Mouse (Mus musculus): ENCODE results near the gene Ddost. TPM values are rescaled to one million over a fixed set of nuclear protein-coding genes. Genes with fewer than 3 reads are reported as not detected.
"Not testable (repeated sequence)": the region's sequence is repeated elsewhere in the genome, so short reads cannot be mapped to it uniquely, and the experiment has no call there.

Ddost gene
- total and polyA plus RNA-seq, 2 experiments from 2014 or later, result 184 to 212 TPM

GRCm38 (mm10) chr4:138326077-138326695 is 21.7 kb downstream of the Ddost start, which contains the start of gene Pink1:
Gene Pink1 (minus strand): TSS chr4:138326307.
- H3K4me1 ChIP-seq (ENCODE audit: insufficient read depth), result 0 out of 2 replicates have a peak, but pooled peaks cover 12% of the 10 kb centered on the region
- DNase-seq, result peak; percentile 90
- no peaks in the 10 kb centered on the region for H3K36me3 ChIP-seq (ENCODE audit: insufficient read depth)
- WGBS, result 3% methylated on average over 40 of the region's 41 CpGs
- TF ChIP-seq CTCF (IDR thresholded peaks at IDR 0.05; ENCODE audit: low read depth), result peak; percentile 92
- peak within 1 kb of the TSS; percentile 98 for H3K4me3 ChIP-seq (ENCODE audit: low read depth, low read length)
- H3K27ac ChIP-seq (ENCODE audit: low read depth, low read length), result peak within 1 kb of the TSS; percentile 94
- peak; percentile 84 for ATAC-seq
- peak within 1 kb of the TSS; percentile 90 for H3K9ac ChIP-seq
- H3K4me2 ChIP-seq (ENCODE audit: low read depth), result peak within 1 kb of the TSS; percentile 61
- no peaks in the 10 kb centered on the region for H3K9me3 ChIP-seq (ENCODE audit: low read length)
- H3K27me3 ChIP-seq (ENCODE audit: insufficient read depth, low read length), result no peaks in the 10 kb centered on the region

- WGBS, result 50% methylated on average over 7 of the region's 12 CpGs
- H3K4me1 ChIP-seq (ENCODE audit: insufficient read depth), result 0 out of 2 replicates have a peak, but pooled peaks cover 12% of the 10 kb centered on the region
- not testable (repeated sequence) for H3K4me3 ChIP-seq (ENCODE audit: low read depth, low read length); H3K9me3 ChIP-seq (ENCODE audit: low read length); H3K4me2 ChIP-seq (ENCODE audit: low read depth); H3K9ac ChIP-seq; H3K27ac ChIP-seq (ENCODE audit: low read depth, low read length); DNase-seq; H3K36me3 ChIP-seq (ENCODE audit: insufficient read depth); ATAC-seq; H3K27me3 ChIP-seq (ENCODE audit: insufficient read depth, low read length)
- TF ChIP-seq CTCF (IDR thresholded peaks at IDR 0.05; ENCODE audit: low read depth), result peak; percentile 31; the same call in 1 of the 2 replicates
Measured at GRCm38 (mm10) chr4:138327155-138327554, 22.6 kb downstream of the Ddost start.

GRCm38 (mm10) chr4:138327891-138328470 is 23.5 kb downstream of the Ddost start:
- DNase-seq (no peak), ATAC-seq (no peak)
- Histone ChIP-seq H3K4me3 (ENCODE audit: low read depth, low read length) (peak overlapping the region; percentile 12; the same call in 1 of the 2 replicates), H3K4me1 (ENCODE audit: insufficient read depth) (0 out of 2 replicates have a peak, but pooled peaks cover 11% of the 10 kb centered on the region), H3K27me3 (ENCODE audit: insufficient read depth, low read length) (0 out of 2 replicates have a peak, but pooled peaks cover 4% of the 10 kb centered on the region), H3K27ac (ENCODE audit: low read depth, low read length) (no peak overlapping the region), H3K4me2 (ENCODE audit: low read depth) (peak overlapping the region; percentile 38), H3K36me3 (ENCODE audit: insufficient read depth) (no peaks in the 10 kb centered on the region), H3K9me3 (ENCODE audit: low read length) (no peaks in the 10 kb centered on the region), H3K9ac (no peak overlapping the region)
- 65% methylated on average over 7 of the region's 7 CpGs for WGBS
- TF ChIP-seq CTCF (IDR thresholded peaks at IDR 0.05; ENCODE audit: low read depth), result peak; percentile 12; the same call in 1 of the 2 replicates

- no peak for TF ChIP-seq CTCF (IDR thresholded peaks at IDR 0.05; ENCODE audit: low read depth)
- Histone ChIP-seq H3K9ac (no peak overlapping the region), H3K27ac (ENCODE audit: low read depth, low read length) (no peak overlapping the region), H3K4me1 (ENCODE audit: insufficient read depth) (no peaks in the 10 kb centered on the region), H3K9me3 (ENCODE audit: low read length) (no peaks in the 10 kb centered on the region), H3K27me3 (ENCODE audit: insufficient read depth, low read length) (0 out of 2 replicates have a peak, but pooled peaks cover 4% of the 10 kb centered on the region), H3K36me3 (ENCODE audit: insufficient read depth) (no peaks in the 10 kb centered on the region), H3K4me3 (ENCODE audit: low read depth, low read length) (no peak overlapping the region), H3K4me2 (ENCODE audit: low read depth) (no peak overlapping the region)
- DNase-seq (no peak), ATAC-seq (no peak)
- WGBS, result 13% methylated on average over 15 of the region's 15 CpGs
Measured at GRCm38 (mm10) chr4:138330264-138330671, 25.7 kb downstream of the Ddost start.

- Histone ChIP-seq H3K27me3 (ENCODE audit: insufficient read depth, low read length) (0 out of 2 replicates have a peak, but pooled peaks cover 4% of the 10 kb centered on the region), H3K27ac (ENCODE audit: low read depth, low read length) (no peak overlapping the region), H3K4me3 (ENCODE audit: low read depth, low read length) (no peak overlapping the region), H3K9ac (no peak overlapping the region), H3K36me3 (ENCODE audit: insufficient read depth) (no peaks in the 10 kb centered on the region), H3K9me3 (ENCODE audit: low read length) (no peaks in the 10 kb centered on the region), H3K4me2 (ENCODE audit: low read depth) (no peak overlapping the region), H3K4me1 (ENCODE audit: insufficient read depth) (no peaks in the 10 kb centered on the region)
- DNase-seq (no peak), ATAC-seq (no peak)
- 74% methylated on average over 9 of the region's 9 CpGs for WGBS
- no peak for TF ChIP-seq CTCF (IDR thresholded peaks at IDR 0.05; ENCODE audit: low read depth)
Measured at GRCm38 (mm10) chr4:138331647-138332046, 27.1 kb downstream of the Ddost start.

- TF ChIP-seq CTCF (IDR thresholded peaks at IDR 0.05; ENCODE audit: low read depth), result no peak
- no peak overlapping the region for H3K27ac ChIP-seq (ENCODE audit: low read depth, low read length)
- no peaks in the 10 kb centered on the region for H3K4me1 ChIP-seq (ENCODE audit: insufficient read depth)
- no peak for DNase-seq
- no peak overlapping the region for H3K4me3 ChIP-seq (ENCODE audit: low read depth, low read length)
- no peak for ATAC-seq
- 0 out of 2 replicates have a peak, but pooled peaks cover 4% of the 10 kb centered on the region for H3K27me3 ChIP-seq (ENCODE audit: insufficient read depth, low read length)
- H3K9ac ChIP-seq, result no peak overlapping the region
- 90% methylated on average over 4 of the region's 4 CpGs for WGBS
- no peak overlapping the region for H3K4me2 ChIP-seq (ENCODE audit: low read depth)
- H3K9me3 ChIP-seq (ENCODE audit: low read length), result no peaks in the 10 kb centered on the region
- H3K36me3 ChIP-seq (ENCODE audit: insufficient read depth), result no peaks in the 10 kb centered on the region
Measured at GRCm38 (mm10) chr4:138333135-138333534, 28.6 kb downstream of the Ddost start.

GRCm38 (mm10) chr4:138335036-138335435 is 30.5 kb downstream of the Ddost start:
- no peaks in the 10 kb centered on the region for H3K9me3 ChIP-seq (ENCODE audit: low read length)
- H3K4me3 ChIP-seq (ENCODE audit: low read depth, low read length), result no peak overlapping the region
- no peaks in the 10 kb centered on the region for H3K4me1 ChIP-seq (ENCODE audit: insufficient read depth)
- no peak overlapping the region for H3K9ac ChIP-seq
- 0 out of 2 replicates have a peak, but pooled peaks cover 4% of the 10 kb centered on the region for H3K27me3 ChIP-seq (ENCODE audit: insufficient read depth, low read length)
- ATAC-seq (no peak), DNase-seq (no peak)
- H3K4me2 ChIP-seq (ENCODE audit: low read depth), result no peak overlapping the region
- no peak overlapping the region for H3K27ac ChIP-seq (ENCODE audit: low read depth, low read length)
- no peaks in the 10 kb centered on the region for H3K36me3 ChIP-seq (ENCODE audit: insufficient read depth)
- WGBS, result 80% methylated on average over 12 of the region's 12 CpGs
- TF ChIP-seq CTCF (IDR thresholded peaks at IDR 0.05; ENCODE audit: low read depth), result no peak

Data from forebrain, postnatal 0 days (tissue).